In genomic region chrX:99819395-99819935, GRCm38 (mm10) we compare ENCODE assay signal across 7 mouse cellular contexts. TPM values are rescaled to one million over a fixed set of nuclear protein-coding genes. Genes with fewer than 3 reads are reported as not detected.
DNase-seq lines count a peak whose midpoint lies in the region; ATAC-seq and TF ChIP-seq lines count a peak whose summit lies in the region.

No protein-coding gene starts in this region.

- no peaks in the 10 kb centered on the region for H3K9me3 ChIP-seq in hindbrain, postnatal 0 days (ENCODE audit: low read length)

- H3K36me3 ChIP-seq in hindbrain, postnatal 0 days (ENCODE audit: insufficient read depth, low read length), result no peaks in the 10 kb centered on the region

- ATAC-seq in hindbrain, postnatal 0 days, result peak; percentile 86
- peak; percentile 96 for ATAC-seq in megakaryocyte progenitor cell, adult 5-6 weeks (replicated peaks; ENCODE audit: poor library complexity)

- H3K4me1 ChIP-seq in cerebellum, adult 2 months (ENCODE audit: control insufficient read depth, insufficient read depth, low read length), result no peaks in the 10 kb centered on the region
- no peaks in the 10 kb centered on the region for H3K4me1 ChIP-seq in hindbrain, postnatal 0 days (ENCODE audit: insufficient read depth, low read length)

- no peaks in the 10 kb centered on the region for H3K27me3 ChIP-seq in cerebellum, adult 2 months (ENCODE audit: control insufficient read depth, insufficient read depth, low read length)
- H3K27me3 ChIP-seq in hindbrain, postnatal 0 days (ENCODE audit: insufficient read depth, low read length), result no peaks in the 10 kb centered on the region

- no peak for TF ChIP-seq POLR2A in cerebellum, adult 2 months (IDR thresholded peaks at IDR 0.05; ENCODE audit: borderline replicate concordance, insufficient read depth, low read length)

- intact Hi-C loops in left cerebral cortex, postnatal 14 days (cut with DNase I), result loop anchor here (5.0 kb wide), 1 partner anchor 573 kb away; no protein-coding TSS in a partner anchor

- DNase-seq in adrenal gland, adult (ENCODE audit: inconsistent age in 2 of 2, low spot score in 1 of 2), result peak; percentile 57 to 85
- peak; percentile 66 to 75 for DNase-seq in cerebellum, adult 2 months
- peak; percentile 85 for DNase-seq in forelimb bud, embryonic 11.5 days (ENCODE audit: low read depth, low spot score)
- peak; percentile 82 for DNase-seq in hindbrain, postnatal 0 days (ENCODE audit: low spot score)
- DNase-seq in left cerebral cortex, postnatal 14 days (ENCODE audit: low spot score in 2 of 2), result peak; percentile 43 to 46
- DNase-seq in skeletal muscle tissue, adult 2 months (ENCODE audit: low read depth, low spot score), result peak; percentile 14

- peak; percentile 48; the same call in 1 of the 2 replicates for TF ChIP-seq CTCF in cerebellum, adult 2 months (IDR thresholded peaks at IDR 0.05; ENCODE audit: borderline replicate concordance, insufficient read depth, low read depth, low read length)
- peak; percentile 71 for TF ChIP-seq CTCF in hindbrain, postnatal 0 days (IDR thresholded peaks at IDR 0.05; ENCODE audit: low read depth)

- 0 out of 2 replicates have a peak overlapping the region, but pooled peaks have one; percentile 3 for H3K9ac ChIP-seq in hindbrain, postnatal 0 days (replicated peaks; ENCODE audit: low read length)

- peak overlapping the region; percentile 81 for H3K4me3 ChIP-seq in cerebellum, adult 2 months (replicated peaks; ENCODE audit: insufficient read depth, low read depth, low read length)
- H3K4me3 ChIP-seq in hindbrain, postnatal 0 days (ENCODE audit: low read length), result peak overlapping the region; percentile 55

- peak overlapping the region; percentile 20; the same call in 1 of the 2 replicates for H3K27ac ChIP-seq in cerebellum, adult 2 months (ENCODE audit: insufficient read depth, low read length)
- peak overlapping the region; percentile 45; the same call in 1 of the 2 replicates for H3K27ac ChIP-seq in hindbrain, postnatal 0 days

- WGBS in cerebellum, adult 2 months, result 13% methylated on average over 21 of the region's 22 CpGs
- WGBS in hindbrain, postnatal 0 days, result 29% methylated on average over 22 of the region's 22 CpGs

- H3K4me2 ChIP-seq in hindbrain, postnatal 0 days (ENCODE audit: low read depth, low read length), result peak overlapping the region; percentile 60

RNA-seq across cellular contexts. Expression of gene Tmem28, which starts 1.4 kb away (rescaled TPM):
- polyA plus RNA-seq in cerebellum, adult 2 months (2012; rRNA removed), result 11.3 and 11.7 TPM in 2 replicates
- total RNA-seq in hindbrain, postnatal 0 days (2014; rRNA removed), result 10.4 and 12.4 TPM in 2 replicates
- polyA plus RNA-seq in hindbrain, postnatal 0 days (2015; fragmentation: Nextera tagmentation; extraction: Ambion mirVana), result 1.1 and 1.2 TPM in 2 replicates
- total RNA-seq in left cerebral cortex, postnatal 14 days (2021), result 10 to 100 TPM; 16.5 to 18.5 TPM
- total RNA-seq in megakaryocyte progenitor cell, adult 5-6 weeks (2015), result not detected in 2 replicates
- total RNA-seq in megakaryocyte progenitor cell, adult 5-6 weeks (2017), result 0.08 TPM in 1 of 2 replicates, not detected in the other

Comparison
In these comparisons a context has a peak if more than half of its experiments do, and no peak if none do; other contexts are left out.
1. Peak in every context shown above with its lines: DNase-seq, ATAC-seq, H3K4me3 ChIP-seq and H3K27ac ChIP-seq.
2. DNase-seq: peak in every context shown above with its lines; median percentile 85 in forelimb bud, embryonic 11.5 days; 82 in hindbrain, postnatal 0 days; 71 in adrenal gland, adult; 70 in cerebellum, adult 2 months; 44 in left cerebral cortex, postnatal 14 days; 14 in skeletal muscle tissue, adult 2 months.
3. RNA of gene Tmem28, which starts 1.4 kb away (total RNA-seq): 16.5 to 18.5 TPM in left cerebral cortex, postnatal 14 days and 10.4 to 12.4 TPM in hindbrain, postnatal 0 days; 0.08 TPM in megakaryocyte progenitor cell, adult 5-6 weeks; every median in the first group is over 10 times any median in the second.